Mouse (Mus musculus): ENCODE results near the gene Rnf31. TPM values are rescaled to one million over a fixed set of nuclear protein-coding genes. Genes with fewer than 3 reads are reported as not detected.

Rnf31 gene
- polyA plus RNA-seq, 1 experiment = 12.0 TPM

DNA sequence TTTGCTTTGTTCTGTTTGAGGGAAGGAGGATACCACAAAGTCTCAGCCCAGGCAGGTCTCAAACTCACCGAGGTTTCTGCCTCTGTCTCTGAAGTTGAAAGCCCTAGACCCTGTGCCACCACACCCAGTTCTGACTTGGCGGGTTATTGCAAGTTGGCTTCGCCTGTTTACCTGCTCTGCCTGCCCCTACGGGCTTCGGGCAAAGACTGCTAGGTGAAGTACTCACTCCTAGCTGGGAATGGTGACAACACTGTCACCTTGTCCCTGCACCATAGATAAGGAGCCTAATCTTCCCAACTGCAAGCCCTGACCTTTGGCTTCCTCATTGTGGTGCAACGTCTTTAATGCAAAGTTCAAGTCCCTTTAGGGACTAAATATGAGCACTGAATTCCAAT lies 5.9 kb upstream of the Rnf31 start:
- Histone ChIP-seq H3K4me3 (ENCODE audit: insufficient read depth, low read depth, low read length) (no peak overlapping the region), H3K27ac (replicated peaks; ENCODE audit: low read depth, low read length) (peak overlapping the region; percentile 32), H3K4me1 (ENCODE audit: control insufficient read depth, insufficient read depth, insufficient read length, low read length) (peaks cover 5% of the 10 kb centered on the region; the same call in 1 of the 2 replicates)

DNA sequence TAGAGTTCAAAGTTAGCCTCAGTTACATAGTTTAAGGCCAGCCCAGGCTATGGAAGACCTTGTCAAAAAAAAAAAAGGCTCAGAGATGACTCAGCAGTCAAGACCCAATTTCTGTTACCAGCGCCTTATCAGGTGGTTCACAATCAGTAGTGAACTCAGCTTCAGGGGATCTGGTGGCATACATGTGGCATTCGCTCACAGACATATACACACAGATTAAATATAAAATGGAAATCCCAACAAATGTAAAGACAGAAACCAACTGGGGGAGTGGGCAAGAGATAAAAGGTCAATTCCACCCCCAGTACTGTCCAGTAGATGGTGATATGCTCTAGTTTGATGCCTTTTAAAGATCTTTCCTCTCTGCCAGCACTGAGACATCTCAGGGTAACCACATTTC lies 5.4 kb upstream of the Rnf31 start:
- H3K27ac ChIP-seq (replicated peaks; ENCODE audit: low read depth, low read length) = peak overlapping the region; percentile 55
- H3K4me3 ChIP-seq (ENCODE audit: insufficient read depth, low read depth, low read length) = no peak overlapping the region
- H3K4me1 ChIP-seq (ENCODE audit: control insufficient read depth, insufficient read depth, insufficient read length, low read length) = peaks cover 5% of the 10 kb centered on the region; the same call in 1 of the 2 replicates

DNA sequence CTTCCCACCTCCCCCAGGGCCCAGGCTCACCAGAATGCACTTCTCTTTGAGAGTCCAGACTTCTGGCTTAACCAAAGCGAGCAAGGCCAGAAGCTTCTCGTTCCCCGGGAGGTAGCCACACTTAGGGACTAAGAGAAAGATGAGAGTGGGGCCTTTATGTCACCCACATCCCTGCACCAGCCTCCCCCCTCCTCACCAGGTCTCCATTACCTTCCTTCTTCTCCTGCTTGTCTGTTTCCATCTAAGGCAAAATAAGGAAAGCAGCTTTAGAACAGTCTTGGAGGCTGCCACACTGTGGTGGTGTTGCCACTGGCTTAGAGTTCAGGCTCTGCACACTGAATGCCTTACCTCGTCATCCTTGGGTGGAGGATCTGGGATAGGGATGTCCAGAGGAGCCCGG lies 2.2 kb upstream of the Rnf31 start:
- H3K4me3 ChIP-seq (ENCODE audit: insufficient read depth, low read depth, low read length) = no peak overlapping the region
- peaks cover 5% of the 10 kb centered on the region for H3K4me1 ChIP-seq (ENCODE audit: control insufficient read depth, insufficient read depth, insufficient read length, low read length)
- no peak overlapping the region for H3K27ac ChIP-seq (replicated peaks; ENCODE audit: low read depth, low read length)

DNA sequence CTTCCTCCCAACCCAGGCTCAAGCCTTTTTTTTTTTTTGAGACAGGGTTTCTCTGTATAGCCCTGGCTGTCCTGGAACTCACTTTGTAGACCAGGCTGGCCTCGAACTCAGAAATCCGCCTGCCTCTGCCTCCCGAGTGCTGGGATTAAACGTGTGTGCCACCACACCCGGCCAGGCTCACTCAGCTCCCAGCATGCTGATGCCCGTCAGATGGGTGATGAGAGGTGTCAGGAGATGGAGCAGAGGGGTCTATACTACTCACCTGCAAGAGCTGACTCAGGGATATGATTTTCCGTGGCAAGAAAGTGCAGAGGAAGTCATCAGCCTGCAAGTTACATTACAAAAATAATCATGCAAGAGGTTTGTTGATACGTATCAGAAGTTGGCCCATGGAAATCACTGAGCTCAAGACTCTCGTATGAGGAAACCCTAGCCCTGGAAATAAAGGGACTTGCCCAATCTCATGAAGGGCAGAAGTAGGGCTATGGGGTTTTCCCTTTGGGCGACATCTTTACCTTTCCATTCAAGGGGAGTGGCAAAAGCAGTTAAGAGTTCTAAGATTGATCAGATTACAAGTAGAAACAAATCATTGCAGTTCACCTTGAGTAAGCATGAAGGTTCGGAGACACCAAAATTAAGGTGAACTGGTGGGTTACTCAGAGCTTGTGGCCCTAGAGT lies 1.6 kb upstream of the Rnf31 start:
- peak overlapping the region; percentile 66 for H3K27ac ChIP-seq (replicated peaks; ENCODE audit: low read depth, low read length)
- peaks cover 5% of the 10 kb centered on the region for H3K4me1 ChIP-seq (ENCODE audit: control insufficient read depth, insufficient read depth, insufficient read length, low read length)
- peak overlapping the region; percentile 74 for H3K4me3 ChIP-seq (ENCODE audit: insufficient read depth, low read depth, low read length)

DNA sequence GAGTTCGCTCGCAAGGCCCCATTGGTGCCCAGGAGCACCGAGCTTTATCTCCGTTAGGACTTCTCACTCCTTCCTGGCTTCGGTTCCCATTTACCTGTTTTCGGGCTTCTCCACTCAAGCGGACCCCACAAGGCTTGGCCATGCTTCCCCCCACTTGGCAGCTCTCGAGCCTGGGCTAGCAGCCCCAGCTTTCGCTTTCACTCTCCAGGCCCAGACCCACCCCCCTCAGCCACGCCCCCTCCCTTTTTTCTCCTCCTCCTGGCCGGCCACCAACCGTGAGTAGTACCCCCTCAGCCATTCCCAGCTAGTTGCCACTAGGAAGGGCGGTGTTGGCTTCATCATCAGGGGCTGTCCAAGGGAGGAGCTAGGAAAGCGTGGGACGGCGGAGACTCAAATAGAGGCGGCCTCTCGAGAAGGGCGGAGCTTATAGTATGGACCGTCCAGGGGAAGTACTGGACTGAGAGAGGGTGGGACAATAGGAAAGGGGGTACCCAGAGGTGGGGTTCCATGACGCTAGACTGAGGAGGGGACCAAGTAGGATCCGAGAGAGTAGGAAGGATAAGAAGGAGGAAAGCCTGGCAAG lies 669 bp upstream of the Rnf31 start, which contains the start of gene Psme2:
Psme2 (minus strand) TSS at position 366 of the 583 bp plus-strand sequence.
- Histone ChIP-seq H3K27ac (replicated peaks; ENCODE audit: low read depth, low read length) (peak within 1 kb of the TSS; percentile 95), H3K4me1 (ENCODE audit: control insufficient read depth, insufficient read depth, insufficient read length, low read length) (peaks cover 5% of the 10 kb centered on the region), H3K4me3 (ENCODE audit: insufficient read depth, low read depth, low read length) (peak within 1 kb of the TSS; percentile 85)

DNA sequence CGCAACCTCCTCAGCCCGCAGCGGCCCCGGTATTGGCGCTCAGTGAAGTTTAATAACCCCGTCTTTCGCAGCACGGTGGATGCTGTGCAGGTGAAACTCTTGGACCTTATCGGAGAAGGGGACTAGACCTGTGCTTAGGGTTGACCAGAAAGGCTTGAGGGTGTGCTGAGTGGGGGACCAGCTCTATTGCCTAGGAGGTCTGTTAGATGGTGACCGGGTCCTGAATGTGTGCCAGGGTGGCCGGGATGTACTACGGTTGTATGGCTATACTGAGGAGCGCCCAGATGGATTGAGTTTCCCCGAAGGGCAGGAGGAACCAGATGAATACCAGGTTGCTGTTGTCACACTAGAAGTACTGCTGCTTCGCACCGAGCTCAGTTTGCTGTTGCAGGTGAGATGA lies 718 bp downstream of the Rnf31 start:
- Histone ChIP-seq H3K27ac (replicated peaks; ENCODE audit: low read depth, low read length) (peak overlapping the region; percentile 26; the same call in 1 of the 2 replicates), H3K4me3 (ENCODE audit: insufficient read depth, low read depth, low read length) (peak overlapping the region; percentile 85), H3K4me1 (ENCODE audit: control insufficient read depth, insufficient read depth, insufficient read length, low read length) (peaks cover 5% of the 10 kb centered on the region)

DNA sequence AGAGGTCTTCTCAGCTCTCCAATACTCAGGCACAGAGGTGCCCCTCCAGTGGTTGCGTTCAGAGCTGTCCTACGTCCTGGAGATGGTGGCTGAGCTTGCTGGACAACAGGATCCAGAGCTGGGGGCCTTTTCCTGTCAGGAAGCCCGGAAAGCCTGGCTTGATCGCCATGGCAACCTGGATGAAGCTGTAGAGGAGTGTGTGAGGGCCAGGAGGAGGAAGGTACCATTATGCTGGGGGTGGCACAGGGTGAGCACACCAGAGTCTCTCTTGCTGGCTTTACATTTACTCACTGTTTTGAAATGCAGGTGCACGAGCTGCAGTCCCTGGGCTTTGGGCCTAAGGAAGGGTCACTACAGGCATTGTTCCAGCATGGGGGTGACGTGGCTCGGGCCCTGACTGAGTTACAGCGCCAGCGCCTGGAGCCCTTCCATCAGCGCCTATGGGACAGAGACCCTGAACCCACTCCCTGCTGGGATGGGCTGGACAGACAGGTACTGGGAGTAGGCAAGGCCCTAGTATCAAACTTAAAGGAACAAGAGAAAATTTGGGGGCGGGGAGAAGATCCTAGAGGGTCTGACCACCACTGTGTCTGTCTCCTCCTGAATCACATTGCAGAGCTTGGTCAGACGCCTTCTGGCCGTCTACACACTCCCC lies 4.7 kb downstream of the Rnf31 start:
- Histone ChIP-seq H3K4me1 (ENCODE audit: control insufficient read depth, insufficient read depth, insufficient read length, low read length) (no peaks in the 10 kb centered on the region; the same call in none of the 2 replicates), H3K27ac (replicated peaks; ENCODE audit: low read depth, low read length) (no peak overlapping the region)

DNA sequence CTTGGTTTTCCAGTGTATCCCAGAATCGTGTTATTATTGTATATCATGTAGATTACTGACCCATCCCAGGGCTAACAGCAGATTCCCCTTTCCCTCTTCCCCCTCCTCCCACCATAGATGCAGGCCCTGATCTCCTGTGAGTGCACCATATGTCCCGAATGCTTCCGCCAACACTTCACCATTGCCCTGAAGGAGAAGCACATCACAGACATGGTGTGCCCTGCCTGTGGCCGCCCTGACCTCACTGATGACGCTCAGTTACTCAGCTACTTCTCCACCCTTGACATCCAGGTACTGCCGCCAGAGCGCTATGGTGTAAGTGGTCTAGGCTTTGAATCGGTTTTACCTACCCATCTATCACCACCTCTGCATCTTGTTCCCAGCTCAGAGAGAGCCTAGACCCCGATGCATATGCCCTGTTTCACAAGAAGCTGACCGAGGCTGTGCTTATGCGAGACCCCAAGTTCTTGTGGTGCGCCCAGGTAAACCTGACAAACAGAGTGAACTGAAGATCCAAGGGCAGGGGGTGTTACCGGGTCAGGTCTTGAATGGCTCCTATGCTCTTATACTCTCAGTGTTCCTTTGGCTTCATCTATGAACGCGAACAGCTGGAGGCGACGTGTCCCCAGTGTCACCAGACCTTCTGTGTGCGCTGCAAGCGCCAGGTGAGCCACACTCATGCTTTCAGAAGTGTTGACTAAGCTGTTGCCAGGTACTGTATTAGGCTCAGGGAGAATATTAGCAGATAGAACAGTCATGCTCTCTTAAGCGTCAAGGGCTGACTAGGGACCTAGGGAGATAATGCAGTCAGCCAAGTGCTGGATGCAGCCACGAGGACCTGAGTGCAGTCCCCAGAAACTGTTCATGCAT lies 7.2 kb downstream of the Rnf31 start:
- Histone ChIP-seq H3K4me1 (ENCODE audit: control insufficient read depth, insufficient read depth, insufficient read length, low read length) (no peaks in the 10 kb centered on the region), H3K4me3 (ENCODE audit: insufficient read depth, low read depth, low read length) (no peak overlapping the region), H3K27ac (replicated peaks; ENCODE audit: low read depth, low read length) (no peak overlapping the region)

More for the DNA sequence above, 4.7 kb downstream of the Rnf31 start:
- H3K4me3 ChIP-seq (ENCODE audit: insufficient read depth, low read depth, low read length) = no peak overlapping the region

DNA sequence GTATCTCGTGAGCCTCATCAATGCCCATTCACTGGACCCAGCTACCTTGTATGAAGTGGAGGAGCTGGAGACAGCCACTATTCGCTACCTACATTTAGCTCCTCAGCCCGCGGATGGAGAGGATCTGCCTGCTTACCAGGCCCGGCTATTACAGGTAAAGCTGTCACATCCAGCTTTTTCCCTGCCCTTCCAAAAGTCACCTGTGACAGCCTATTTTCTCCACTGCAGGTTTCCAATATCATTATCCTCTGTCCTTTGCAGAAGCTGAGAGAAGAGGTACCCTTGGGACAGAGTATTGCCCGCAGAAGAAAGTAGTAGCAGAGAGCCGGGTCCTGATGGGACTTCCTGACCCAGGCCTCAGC lies 11.7 kb downstream of the Rnf31 start, which contains the start of gene Irf9:
Irf9 (plus strand) TSS at position 301 of the 362 bp plus-strand sequence.
- Histone ChIP-seq H3K27ac (replicated peaks; ENCODE audit: low read depth, low read length) (peak within 1 kb of the TSS; percentile 91), H3K4me3 (ENCODE audit: insufficient read depth, low read depth, low read length) (peak within 1 kb of the TSS; percentile 73), H3K4me1 (ENCODE audit: control insufficient read depth, insufficient read depth, insufficient read length, low read length) (no peaks in the 10 kb centered on the region)

DNA sequence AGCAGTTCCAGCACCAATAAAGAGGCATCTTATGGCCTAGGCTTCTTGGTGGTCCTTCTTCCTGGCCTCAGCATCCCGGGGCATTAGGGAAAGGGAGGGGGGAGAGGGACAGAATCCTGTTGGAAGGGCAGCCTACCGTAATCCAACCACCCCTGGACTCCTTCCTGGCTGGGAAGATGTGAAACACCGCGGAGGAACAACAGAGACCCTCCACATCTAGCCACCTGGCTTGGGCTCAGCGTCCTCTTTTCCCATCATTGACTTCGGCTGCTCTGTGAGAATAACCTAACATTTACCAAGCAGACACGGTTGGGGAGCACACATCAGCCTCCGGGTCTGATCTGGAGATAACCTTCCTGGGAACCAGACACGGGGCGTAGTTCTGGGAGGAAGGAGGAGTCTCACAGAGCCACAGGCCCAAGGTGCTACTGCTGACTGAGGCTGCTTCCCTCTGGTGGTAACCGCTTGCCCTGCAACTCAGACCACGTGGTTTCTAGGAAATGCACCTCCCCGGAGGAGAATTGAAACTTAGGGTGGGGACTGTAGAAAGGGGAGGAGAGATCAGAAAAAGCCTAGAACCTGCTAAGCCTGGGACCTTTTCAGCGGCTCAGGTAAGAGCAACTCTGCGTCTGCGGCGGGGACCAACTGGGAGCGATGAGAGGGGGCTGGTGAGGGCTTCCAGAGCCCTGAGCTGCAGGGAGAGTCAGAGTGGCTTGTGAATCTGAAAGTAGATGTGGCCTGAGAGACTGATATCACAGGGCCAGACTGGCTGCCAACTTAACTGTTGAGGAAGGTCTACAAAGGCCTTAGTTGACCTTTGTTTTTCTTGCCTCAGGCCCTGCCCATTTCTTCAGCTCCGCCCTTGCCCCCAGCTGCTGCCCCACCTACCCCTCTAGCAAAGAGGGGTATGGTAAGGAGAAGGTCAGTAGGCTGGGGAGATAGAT lies 12.4 kb downstream of the Rnf31 start:
- H3K27ac ChIP-seq (replicated peaks; ENCODE audit: low read depth, low read length) = peak overlapping the region; percentile 91
- no peaks in the 10 kb centered on the region for H3K4me1 ChIP-seq (ENCODE audit: control insufficient read depth, insufficient read depth, insufficient read length, low read length)
- peak overlapping the region; percentile 73 for H3K4me3 ChIP-seq (ENCODE audit: insufficient read depth, low read depth, low read length)

DNA sequence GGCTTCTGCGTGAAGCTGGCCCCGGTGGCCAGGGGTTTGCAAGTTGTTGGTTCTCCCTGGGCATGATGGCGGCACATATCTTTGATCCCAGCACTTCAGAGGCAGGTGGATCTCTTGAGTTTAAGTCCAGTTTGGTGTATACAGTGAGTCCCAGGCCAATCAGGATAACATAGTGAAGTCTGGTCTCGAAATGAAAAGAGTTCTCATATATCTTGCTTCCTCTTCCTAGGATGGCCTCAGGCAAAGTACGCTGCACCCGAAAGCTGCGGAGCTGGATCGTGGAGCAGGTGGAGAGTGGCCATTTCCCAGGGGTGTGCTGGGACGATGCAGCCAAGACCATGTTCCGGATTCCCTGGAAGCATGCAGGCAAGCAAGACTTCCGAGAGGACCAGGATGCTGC lies 13.3 kb downstream of the Rnf31 start:
- Histone ChIP-seq H3K4me3 (ENCODE audit: insufficient read depth, low read depth, low read length) (peak overlapping the region; percentile 73), H3K27ac (replicated peaks; ENCODE audit: low read depth, low read length) (peak overlapping the region; percentile 91), H3K4me1 (ENCODE audit: control insufficient read depth, insufficient read depth, insufficient read length, low read length) (no peaks in the 10 kb centered on the region)

DNA sequence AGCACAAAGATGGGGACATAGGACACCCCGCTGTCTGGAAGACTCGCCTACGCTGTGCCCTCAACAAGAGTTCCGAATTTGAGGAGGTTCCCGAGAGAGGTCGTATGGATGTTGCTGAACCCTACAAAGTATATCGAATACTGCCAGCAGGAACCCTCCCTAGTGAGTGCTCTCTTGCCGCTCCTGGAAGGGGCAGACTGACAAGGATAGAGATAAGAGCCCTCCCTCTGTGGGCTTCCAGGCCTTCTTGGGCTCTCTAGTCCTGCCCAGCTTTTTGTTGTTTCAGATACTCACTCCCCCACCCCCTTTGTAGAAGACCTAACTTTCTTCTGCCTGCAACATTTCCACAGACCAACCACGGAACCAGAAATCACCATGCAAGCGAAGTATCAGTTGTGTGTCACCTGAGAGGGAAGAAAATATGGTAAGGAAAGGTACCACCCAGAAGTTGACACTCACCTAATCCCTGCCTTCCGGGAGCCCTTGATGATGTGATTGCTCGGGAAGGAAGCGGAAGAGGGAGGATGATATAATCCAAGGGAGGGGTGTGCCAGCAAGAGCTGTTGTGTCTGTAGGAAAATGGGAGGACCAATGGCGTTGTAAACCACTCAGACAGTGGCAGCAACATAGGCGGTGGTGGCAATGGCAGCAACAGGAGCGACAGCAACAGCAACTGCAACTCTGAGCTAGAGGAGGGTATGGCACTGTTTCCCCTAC lies 14.4 kb downstream of the Rnf31 start:
- Histone ChIP-seq H3K27ac (replicated peaks; ENCODE audit: low read depth, low read length) (no peak overlapping the region), H3K4me1 (ENCODE audit: control insufficient read depth, insufficient read depth, insufficient read length, low read length) (no peaks in the 10 kb centered on the region), H3K4me3 (ENCODE audit: insufficient read depth, low read depth, low read length) (no peak overlapping the region)

DNA sequence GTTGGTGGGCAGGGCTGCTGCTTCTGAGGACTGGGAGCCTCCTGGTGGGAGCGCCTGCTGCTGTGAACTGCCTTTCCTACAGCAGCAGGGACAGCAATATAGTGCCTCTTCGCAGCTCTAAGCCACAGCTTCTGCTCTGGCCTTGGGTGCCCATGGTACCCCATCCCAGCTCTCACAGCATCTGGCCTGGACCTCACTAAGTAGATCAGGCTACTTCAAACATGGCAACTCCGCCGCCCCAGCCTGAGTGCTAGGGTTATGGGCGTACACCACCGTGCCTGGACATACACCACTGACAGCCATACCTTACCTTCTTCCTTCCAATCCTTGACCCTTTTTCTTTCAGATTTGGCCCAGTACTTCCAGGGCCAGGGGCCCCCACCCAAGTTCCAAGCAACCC lies 16.8 kb downstream of the Rnf31 start:
- no peaks in the 10 kb centered on the region for H3K4me1 ChIP-seq (ENCODE audit: control insufficient read depth, insufficient read depth, insufficient read length, low read length)

More for the DNA sequence above, 16.8 kb downstream of the Rnf31 start:
- Histone ChIP-seq H3K4me3 (ENCODE audit: insufficient read depth, low read depth, low read length) (no peak overlapping the region), H3K27ac (replicated peaks; ENCODE audit: low read depth, low read length) (no peak overlapping the region)

Measured in brown adipose tissue, adult 24 weeks (tissue).